ENCODE assay signal across 9 mouse cellular contexts in the genomic region with DNA sequence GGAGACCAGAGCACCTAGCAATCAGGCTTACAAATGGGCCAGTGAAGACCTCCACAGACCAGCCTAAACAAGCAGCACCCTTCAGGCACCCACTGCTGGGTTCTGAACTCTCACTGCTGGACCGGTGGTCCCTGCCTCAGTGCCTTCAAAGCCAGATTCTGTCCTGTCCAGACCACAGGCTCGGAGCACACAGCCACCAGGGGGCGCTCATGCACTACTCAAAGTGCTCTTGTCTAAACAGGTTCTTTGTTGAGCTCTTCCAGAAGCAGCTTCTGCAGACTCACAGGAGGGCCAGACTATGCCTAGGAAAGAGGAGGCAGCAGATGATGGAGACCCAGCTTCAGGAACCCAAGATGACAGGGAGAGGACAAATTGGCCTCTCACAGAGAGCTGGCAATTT. TPM values are rescaled to one million over a fixed set of nuclear protein-coding genes. Genes with fewer than 3 reads are reported as not detected.
DNase-seq lines count a peak whose midpoint lies in the region; ATAC-seq lines count a peak whose summit lies in the region.
"Had no signal": no experiment of that assay in that cellular context is flagged by ENCODE, and none has a peak within 500 bp of the region (broad histone marks: within the 10 kb centered on the region; RNA-seq: fewer than 3 reads in every experiment).

No protein-coding gene starts in this region.

- no peak overlapping the region for H3K4me3 ChIP-seq in hindbrain, embryonic 13.5 days
- H3K4me3 ChIP-seq: myocyte had no signal

- DNase-seq in MN1 (ENCODE audit: low spot score): peak; percentile 92
- DNase-seq in cerebellum, adult 9-10 months: peak; percentile 92
- DNase-seq in frontal cortex, adult 2 months (ENCODE audit: extremely low spot score in 1 of 2, low spot score in 1 of 2): peak; percentile 66 to 95
- DNase-seq in layer of hippocampus, postnatal 25 days (ENCODE audit: extremely low spot score in 1 of 2, low spot score in 1 of 2): peak; percentile 87 to 99
- DNase-seq in lung, postnatal 25 days (ENCODE audit: low spot score): peak; percentile 83
- peak; percentile 82 for DNase-seq in retina, postnatal 7 days (ENCODE audit: low read depth, low spot score)
- peak; percentile 73 to 90 for DNase-seq in urinary bladder, adult 18-20 months (ENCODE audit: low spot score in 2 of 2)

- H3K36me3 ChIP-seq in hindbrain, embryonic 13.5 days: no peaks in the 10 kb centered on the region

- no peak overlapping the region for H3K4me2 ChIP-seq in hindbrain, embryonic 13.5 days

- H3K9me3 ChIP-seq in hindbrain, embryonic 13.5 days: no peaks in the 10 kb centered on the region

- H3K9ac ChIP-seq in hindbrain, embryonic 13.5 days: no peak overlapping the region

- 2% methylated on average over 3 of the region's 3 CpGs for WGBS in hindbrain, embryonic 13.5 days

- peaks cover 3% of the 10 kb centered on the region; the same call in 1 of the 2 replicates for H3K4me1 ChIP-seq in hindbrain, embryonic 13.5 days (replicated peaks)

- no peaks in the 10 kb centered on the region for H3K27me3 ChIP-seq in hindbrain, embryonic 13.5 days

- peak; percentile 73 for ATAC-seq in hindbrain, embryonic 13.5 days (ENCODE audit: low FRiP score)

- H3K27ac ChIP-seq in hindbrain, embryonic 13.5 days: no peak overlapping the region

RNA-seq across cellular contexts. Expression of gene Krtap5-4, which starts 30.9 kb away (rescaled TPM):
- polyA plus RNA-seq in frontal cortex, adult 2 months (2012; rRNA removed): not detected in 2 replicates
- polyA plus RNA-seq in hindbrain, embryonic 13.5 days (2015; fragmentation: Nextera tagmentation; extraction: Ambion mirVana): not detected in 2 replicates
- total RNA-seq in layer of hippocampus, postnatal 25 days (2021): not detected
- polyA plus RNA-seq: myocyte had no signal

RNA-seq across cellular contexts. Expression of gene Krtap5-1, which starts 37.3 kb away (rescaled TPM):
- 0.21 TPM in 1 of 2 replicates, not detected in the other for polyA plus RNA-seq in frontal cortex, adult 2 months (2012; rRNA removed)
- not detected in 2 replicates for polyA plus RNA-seq in hindbrain, embryonic 13.5 days (2015; fragmentation: Nextera tagmentation; extraction: Ambion mirVana)
- not detected for total RNA-seq in layer of hippocampus, postnatal 25 days (2021)
- polyA plus RNA-seq: myocyte had no signal

RNA-seq across cellular contexts. Expression of gene Ifitm10, which starts 39.3 kb away (rescaled TPM):
- polyA plus RNA-seq in frontal cortex, adult 2 months (2012; rRNA removed): 36.7 and 45.5 TPM in 2 replicates
- 2.3 and 2.6 TPM in 2 replicates for polyA plus RNA-seq in hindbrain, embryonic 13.5 days (2015; fragmentation: Nextera tagmentation; extraction: Ambion mirVana)
- 10 to 100 TPM; 40.7 to 41.8 TPM for total RNA-seq in layer of hippocampus, postnatal 25 days (2021)

RNA-seq across cellular contexts. Expression of gene Gm49369, which starts 48.2 kb away (rescaled TPM):
- polyA plus RNA-seq in frontal cortex, adult 2 months (2012; rRNA removed): 0.17 and 0.40 TPM in 2 replicates
- 0.36 TPM in 1 of 2 replicates, not detected in the other for polyA plus RNA-seq in hindbrain, embryonic 13.5 days (2015; fragmentation: Nextera tagmentation; extraction: Ambion mirVana)
- 10 to 100 TPM in 1 of 2 experiments, 1 to 10 TPM in 1; 3.2 to 10.3 TPM for total RNA-seq in layer of hippocampus, postnatal 25 days (2021)

RNA-seq across cellular contexts. Expression of gene Ctsd, which starts 53.6 kb away (rescaled TPM):
- 383 and 391 TPM in 2 replicates for polyA plus RNA-seq in frontal cortex, adult 2 months (2012; rRNA removed)
- 270 and 293 TPM in 2 replicates for polyA plus RNA-seq in hindbrain, embryonic 13.5 days (2015; fragmentation: Nextera tagmentation; extraction: Ambion mirVana)
- 100 to 1,000 TPM; 313 to 344 TPM for total RNA-seq in layer of hippocampus, postnatal 25 days (2021)

Comparison
In these comparisons a context has a peak if more than half of its experiments do, and no peak if none do; other contexts are left out.
1. RNA of gene Ifitm10, which starts 39.3 kb away (polyA plus RNA-seq): 36.7 to 45.5 TPM in frontal cortex, adult 2 months; 2.3 to 2.6 TPM in hindbrain, embryonic 13.5 days; every median in the first group is over 10 times any median in the second.
2. Peak in every context shown above with its lines, with median percentiles within 50 percentile points of each other: DNase-seq.